Mouse (Mus musculus) brain, embryonic 18.5 days (tissue): ENCODE data around the gene Pten.
A peak's percentile ranks its signal among the peaks of the same experiment; 100 is the strongest.
"Not testable (repeated sequence)": the region's sequence is repeated elsewhere in the genome, so short reads cannot be mapped to it uniquely, and the experiment has no call there.

Source experiments
- DNase-seq: peaks from one replicate; pipeline ENCODE4 v3.0.0-alpha.2; 2012; ENCODE audit warnings: low read depth, low spot score

The Pten gene

DNA sequence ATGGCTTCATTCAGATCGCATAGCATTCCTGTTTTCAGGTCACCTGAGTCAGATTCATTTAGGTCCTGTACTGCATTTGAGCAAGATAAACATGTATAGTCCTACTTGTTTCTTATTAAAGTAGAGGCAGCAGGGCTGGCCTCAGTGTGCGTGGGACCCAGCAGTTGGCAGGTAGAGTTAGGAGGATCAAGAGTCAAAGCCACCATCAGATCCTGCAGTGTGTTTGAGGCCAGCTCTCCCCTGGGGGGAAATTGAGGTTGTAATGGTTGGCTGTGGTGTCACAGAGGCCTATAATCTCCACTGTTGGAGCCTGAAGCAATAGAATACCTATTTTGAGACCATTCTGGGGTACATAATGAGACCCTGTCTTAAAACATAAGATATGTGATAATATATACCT lies 50.3 kb downstream of the Pten start:
- no peak for DNase-seq

DNA sequence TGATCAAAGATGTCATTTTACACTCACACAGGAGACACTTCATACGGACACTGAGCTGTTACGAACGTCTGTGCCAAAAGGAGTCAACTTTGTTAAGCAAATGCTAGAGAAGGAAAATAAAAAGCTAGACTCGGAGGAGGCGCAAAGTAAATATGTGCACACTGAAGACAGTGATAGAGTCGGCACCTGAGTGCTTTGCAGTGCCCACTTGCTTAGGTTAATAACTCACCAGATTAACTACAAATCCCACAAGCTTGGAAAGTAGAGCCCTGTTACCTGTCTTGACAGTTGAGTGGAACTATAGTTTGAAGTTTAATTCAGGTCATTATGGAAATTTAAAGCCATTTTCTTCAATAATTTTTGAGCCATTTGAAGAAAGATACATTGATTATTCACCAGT lies 51.4 kb downstream of the Pten start:
- no peak for DNase-seq

DNA sequence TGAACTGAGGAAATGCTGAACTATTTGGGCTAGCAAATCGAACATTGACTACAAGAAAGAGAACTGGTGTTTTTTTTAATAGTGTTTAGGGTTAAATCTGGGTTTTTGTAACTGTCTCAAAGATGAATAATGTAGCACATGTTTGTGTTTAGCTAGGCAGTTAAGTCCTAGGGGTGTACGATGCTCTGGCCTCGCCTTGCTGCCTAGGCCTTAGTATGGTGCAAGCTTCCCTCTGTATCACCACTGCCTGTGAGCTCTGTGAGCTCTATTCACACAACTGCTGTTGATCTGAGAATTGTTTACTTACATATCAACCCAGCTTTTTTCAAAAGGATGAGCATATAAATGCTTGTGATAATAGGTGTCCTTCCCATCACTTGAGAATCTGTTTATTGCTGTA lies 51.8 kb downstream of the Pten start:
- DNase-seq = no peak

DNA sequence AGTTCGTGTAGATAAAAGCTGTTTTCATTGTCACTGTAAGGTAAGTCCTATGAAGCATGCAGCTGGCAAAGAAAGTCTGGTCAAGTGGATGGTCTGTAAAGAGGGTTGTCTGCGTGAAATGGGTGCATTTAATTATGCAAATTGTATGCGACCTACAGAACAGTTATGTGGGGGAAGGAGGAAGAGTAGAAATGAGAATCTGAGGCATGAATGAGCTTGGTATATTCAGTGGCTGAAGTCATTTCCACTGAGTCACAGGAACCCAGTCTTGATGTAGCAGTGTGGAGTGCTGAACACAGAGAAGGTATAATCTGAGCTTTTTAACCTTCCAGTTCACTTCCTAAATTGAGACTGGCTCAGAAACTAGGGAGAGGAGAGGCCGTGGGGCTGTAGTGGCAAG lies 61.5 kb downstream of the Pten start:
- no peak for DNase-seq

DNA sequence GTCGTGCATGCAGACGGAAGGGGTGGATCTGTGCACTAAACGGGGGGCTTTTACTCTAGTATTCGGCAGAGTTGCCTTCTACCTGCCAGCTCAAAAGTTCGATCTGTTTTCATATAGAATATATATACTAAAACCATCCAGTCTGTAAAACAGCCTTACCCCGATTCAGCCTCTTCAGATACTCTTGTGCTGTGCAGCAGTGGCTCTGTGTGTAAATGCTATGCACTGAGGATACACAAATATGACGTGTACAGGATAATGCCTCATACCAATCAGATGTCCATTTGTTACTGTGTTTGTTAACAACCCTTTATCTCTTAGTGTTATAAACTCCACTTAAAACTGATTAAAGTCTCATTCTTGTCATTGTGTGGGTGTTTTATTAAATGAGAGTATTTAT lies 65.7 kb downstream of the Pten start:
- DNase-seq = not testable (repeated sequence)

DNA sequence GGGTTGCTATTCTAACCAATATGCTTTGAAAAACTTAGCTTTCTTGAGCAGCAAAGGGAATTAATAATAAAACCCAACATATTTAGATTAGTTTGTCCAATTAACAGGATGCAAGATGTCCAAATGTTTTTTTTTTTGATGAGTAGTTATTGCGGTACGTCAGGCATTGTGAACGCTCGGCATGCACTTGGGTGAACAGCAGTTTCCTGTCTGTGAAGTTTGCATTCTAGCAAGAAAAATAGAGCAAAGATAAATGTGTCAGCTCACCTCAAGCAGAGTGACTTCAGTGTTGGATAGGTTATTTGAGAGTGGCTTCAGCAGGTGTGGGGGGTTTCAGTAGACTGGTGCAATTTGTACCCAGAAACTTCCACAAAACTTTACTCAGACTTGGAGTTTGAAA lies 69.3 kb downstream of the Pten start:
- DNase-seq = no peak

DNA sequence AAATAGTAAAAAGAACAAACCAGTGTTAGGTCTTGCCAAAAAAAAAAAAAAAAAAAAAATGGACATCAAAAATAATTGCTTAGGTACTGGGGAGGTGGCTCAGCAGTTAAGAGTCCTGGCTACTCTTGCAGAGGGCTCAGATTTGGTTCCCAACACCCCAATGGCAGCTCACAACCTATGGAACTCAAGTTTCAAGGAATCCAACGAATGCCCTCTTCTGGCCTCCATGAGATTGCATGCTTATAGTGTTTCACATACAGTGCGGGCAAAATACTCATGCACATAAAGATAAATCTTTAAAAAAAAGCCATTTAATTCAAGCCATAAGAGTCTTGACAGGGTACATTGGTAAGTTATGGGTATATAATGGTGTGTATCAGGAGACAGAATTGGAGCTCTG lies 72.6 kb downstream of the Pten start:
- no peak for DNase-seq

DNA sequence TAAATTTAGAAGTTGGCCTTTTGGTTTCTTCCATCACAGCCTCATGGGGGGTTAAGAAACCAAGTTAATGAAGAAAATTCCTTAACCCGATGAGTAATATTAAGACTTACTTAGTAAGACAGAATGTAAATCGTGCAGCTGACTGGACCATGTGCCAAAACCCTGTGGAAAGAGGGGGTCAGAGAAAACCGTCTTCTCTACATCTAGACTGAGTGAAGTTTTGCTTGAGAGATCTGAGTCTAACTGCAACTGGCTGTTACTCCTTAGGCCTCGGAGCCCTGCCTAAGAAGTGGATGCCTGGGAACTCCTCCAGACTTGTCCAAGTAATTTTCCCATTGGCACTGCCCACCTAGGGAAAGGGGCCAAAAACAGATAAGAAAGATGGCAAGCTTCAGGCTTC lies 74.0 kb downstream of the Pten start:
- DNase-seq = no peak

DNA sequence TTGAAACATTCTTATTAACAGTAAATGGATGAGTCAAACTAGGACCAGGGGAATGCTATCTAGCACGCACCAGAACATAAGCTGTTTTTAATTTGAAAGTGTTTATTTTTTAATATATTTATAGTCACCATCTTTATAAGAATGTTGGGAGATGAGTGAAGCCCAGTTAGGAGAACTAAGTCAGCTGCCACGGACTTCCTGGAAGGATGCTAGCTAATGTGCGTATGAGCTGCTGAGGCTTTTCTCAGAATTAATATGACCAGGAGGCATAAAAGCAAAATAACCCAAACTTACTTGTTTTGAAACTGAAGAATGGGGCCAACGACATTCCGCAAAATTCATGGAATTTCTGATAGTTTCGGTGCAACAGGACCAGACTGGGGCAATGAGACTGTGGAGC lies 83.2 kb downstream of the Pten start:
- DNase-seq = no peak

DNA sequence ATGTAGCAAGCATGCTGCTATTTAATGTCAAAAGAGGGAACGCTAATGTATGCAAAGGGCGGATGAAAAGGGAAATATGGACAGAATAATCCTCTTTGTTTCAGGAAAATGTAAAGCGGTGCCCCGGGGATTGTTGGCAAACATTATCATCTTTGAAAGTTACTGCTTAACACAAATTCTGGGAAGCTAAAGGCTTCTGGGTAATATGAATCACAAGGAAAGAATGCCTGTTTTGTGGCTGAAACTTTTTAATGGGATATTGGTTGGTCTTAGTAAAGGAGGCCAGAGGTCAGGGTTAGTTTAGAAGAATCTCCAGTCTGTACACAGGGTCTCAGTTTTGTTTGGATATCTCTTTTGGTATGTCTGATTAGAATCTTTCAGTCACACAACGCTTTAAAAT lies 87.2 kb downstream of the Pten start:
- DNase-seq = no peak

DNA sequence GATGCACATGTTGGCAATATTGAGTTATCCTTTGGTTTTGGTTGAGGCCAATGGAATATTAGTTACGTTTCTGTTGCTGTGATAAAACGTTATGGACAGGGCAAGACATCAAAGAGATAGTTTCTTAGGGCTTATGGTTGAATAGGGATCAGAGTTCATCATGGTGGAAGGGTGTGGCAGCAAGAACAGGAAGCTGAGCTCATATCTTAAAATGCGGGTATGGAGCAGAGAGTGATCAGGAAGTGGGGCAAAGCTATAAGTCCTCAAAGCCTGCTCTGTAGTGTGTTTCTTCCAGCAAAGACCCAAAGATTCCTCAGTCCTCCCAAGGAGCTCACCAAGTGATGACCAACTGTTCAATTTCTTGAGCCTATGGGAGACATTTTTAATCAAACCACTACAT lies 90.7 kb downstream of the Pten start:
- DNase-seq = no peak

DNA sequence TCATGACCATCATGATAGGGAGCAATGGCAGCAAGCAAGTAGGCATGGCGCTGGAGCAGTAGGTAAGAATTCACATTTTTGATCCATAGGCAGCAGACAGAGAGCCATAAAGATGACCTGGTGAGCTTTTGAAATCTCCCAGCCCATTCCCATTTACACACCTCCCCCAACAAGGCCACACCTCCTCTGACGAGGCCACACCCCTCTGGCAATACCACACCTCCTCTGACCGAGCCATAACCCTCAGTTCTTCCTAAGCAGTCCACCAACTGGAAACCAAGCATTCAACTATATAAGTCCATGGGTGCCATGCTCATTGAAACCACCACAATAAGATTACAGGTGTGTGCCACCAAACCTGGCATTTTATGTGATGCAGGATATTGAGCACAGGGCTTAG lies 95.0 kb downstream of the Pten start:
- no peak for DNase-seq

DNA sequence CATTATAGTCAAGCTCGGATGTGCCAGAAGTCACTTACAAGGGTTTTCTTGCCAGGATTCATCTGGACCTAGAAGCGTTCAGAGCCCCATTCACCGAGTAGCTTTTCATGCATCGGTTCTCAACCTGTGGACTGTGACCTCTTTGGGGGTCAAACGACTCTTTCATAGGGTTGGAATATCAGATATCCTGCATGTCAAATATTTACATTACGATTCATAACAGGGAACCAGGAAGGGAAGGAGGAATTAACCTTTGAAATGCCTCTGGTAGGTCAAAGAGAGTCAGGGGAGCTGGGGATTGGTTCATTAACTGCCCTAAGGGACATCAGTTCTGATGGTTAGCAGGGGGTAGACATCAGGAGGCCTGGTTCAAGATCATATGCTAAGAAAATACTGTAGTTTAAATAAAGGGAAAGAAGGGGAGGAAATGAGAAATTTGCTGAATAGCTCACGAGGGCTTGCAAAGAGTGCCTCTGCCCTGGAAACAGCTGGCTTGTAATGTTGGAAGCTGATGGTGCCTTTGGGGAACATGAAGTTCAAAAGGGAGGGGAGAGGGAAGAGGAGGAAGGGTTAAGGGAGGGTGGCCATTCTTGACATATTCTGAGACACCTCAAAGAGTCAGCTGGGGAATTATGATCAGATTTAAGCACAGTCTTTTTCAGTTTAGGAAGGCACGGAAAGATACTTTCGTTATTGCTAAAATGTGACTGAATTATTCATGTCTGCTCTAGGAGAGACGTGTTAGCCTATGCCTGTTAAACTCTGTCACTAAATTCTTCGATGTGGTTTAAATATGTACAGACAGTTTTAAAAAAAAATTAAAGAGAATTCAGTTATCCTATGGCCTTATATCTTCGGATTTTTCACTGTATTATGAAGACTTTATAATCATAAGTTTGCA lies 104.6 kb downstream of the Pten start:
- DNase-seq = no peak

DNA sequence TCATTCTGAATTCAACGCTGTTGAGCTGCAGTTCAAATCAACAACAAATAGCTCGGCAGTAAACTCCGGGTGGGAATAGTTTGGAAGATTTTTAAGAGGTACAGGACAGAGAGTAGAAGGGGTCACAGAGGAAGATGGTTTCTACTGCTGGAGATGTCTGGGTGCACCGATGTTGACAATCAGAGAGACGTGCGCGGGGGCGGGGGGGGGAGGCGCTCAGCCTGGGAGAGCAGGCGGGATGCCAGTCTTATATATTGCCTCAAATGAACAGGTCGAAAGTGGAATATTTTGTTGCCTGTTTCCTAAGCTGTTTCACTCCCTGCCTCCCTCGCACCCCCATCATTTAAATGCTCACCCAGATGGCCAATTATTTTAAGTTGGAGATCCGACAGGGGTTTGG lies 109.5 kb downstream of the Pten start:
- DNase-seq = no peak

DNA sequence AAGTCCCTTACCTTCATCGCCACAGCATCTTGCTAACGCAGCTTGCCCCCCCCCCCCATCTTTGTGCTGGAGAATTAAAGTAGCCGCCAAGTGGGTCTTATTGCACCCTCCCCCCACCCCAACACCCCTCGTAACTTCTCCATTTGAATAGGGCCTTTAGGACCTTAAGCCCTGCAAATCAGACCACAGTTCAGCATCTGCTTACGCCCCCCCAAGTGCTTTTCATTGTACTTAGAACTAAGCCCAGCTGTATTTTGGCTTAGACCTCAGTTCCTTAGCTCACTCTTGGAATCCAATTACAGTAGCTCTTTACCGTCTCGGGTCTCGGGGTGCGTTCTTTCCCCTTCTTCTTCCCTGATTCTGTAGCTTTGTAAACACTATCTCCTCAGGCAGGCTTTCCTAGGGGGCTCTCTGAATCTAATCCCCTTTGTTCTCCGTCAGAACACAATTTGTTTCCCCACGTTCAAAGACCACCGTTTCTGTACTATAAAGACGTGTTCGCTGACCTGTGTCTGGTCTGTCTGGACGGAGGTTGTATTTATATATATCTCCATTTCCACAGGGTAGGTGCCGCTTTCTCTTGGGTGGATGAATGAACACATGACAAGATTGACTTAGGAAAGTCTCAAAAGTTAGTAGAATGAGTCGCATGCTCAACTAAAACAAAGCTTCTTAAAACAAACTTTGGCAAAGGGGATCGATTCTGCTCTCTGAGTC lies 110.0 kb downstream of the Pten start:
- no peak for DNase-seq

DNA sequence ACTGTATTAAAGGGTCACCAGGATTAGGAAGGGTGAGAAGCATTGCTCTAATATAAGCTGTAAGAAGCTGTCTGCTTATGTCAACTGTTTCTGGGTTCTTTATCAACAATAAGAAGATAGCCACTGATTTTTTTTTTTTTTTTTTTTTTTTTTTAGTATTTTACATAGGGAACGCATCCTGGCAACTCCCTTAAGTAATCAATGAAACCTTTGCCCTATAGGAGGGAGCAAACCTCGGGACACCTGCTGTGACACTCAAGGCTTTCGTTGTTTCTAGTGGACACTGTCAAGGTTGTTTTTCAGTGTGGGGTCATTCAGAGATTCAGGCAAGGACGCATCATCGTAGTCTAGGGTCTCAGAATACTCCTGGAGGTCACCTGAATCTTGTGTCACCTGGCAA lies 111.3 kb downstream of the Pten start:
- DNase-seq = no peak

DNA sequence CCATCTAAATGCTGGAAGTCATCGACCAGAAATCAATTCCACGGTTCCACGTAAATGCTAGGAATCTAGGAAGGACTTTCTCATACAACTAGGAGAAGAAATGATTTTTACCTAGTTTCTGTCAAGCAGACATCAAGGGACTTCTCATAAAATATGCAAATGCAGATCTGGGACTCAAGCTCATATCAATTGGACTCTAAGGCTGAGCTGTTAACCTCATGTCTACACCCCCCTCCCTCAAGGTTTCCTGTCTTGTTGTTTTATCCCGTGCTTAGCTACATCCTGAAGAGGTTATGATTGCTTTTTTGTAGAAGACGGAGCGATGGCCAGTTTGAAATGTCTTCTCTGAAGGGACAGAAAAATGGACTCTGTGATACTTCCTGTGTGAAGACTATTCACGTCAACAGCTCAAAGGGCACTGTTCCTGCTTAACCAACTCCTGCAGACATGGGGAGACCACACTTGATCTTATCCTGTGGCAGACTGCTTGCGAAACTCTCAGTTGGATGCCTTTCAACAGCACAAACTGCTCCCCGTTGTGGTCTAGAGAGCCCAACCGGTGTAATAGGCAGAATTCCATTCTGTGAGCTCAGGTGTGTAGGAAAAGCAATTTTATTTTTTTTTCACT lies 111.9 kb downstream of the Pten start:
- no peak for DNase-seq

DNA sequence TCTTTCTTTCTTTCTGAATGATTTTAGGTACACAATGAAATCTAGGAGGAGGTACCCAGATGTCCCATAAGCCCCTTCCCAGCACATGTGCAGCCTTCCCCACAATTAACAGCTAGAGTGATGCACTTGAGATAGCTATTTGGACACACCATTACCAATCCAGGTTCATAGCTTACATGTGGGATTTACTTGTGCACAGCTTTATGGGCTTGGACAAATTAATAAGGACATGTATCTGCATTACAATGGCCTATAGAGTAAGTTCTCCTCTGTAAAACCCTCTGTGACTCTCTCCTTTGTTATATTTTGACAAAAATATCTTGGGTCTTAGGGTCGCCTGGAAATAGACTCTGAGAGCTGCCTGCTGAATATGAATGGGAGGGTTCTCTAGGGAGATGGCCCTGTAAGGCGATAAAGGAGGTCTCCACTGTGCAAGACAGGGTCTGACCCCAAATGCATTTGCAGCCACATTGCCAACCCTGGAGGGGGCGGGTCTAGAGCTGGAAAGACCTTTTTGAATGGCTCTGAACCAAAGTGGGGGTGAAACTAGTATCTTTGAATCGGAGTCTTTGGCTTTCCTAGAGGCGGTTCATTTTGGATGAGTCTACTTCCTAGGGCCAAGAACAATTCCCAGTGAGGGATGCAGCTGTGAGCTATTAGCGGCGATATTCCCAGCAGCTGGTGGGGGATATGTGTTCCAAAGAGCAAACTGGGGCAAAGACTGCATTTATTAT lies 116.8 kb downstream of the Pten start:
- DNase-seq = peak; percentile 28
